Mouse (Mus musculus) MEL (cell line): ENCODE results near the gene Hist3h2a. TPM values are rescaled to one million over a fixed set of nuclear protein-coding genes. Genes with fewer than 3 reads are reported as not detected.

Experiments used
- DNase-seq: peaks from one replicate; pipeline ENCODE4 v3.0.0; 2011; ENCODE audit warnings: low read depth, low spot score
- H3K27ac ChIP-seq: 2 replicates; pipeline ENCODE4 v1.5.1; 2012; ENCODE audit warnings: low read depth, mild to moderate bottlenecking, control low read depth, low read length, moderate library complexity; ENCODE audit not compliant: control insufficient read depth
- H3K27me3 ChIP-seq, 2 experiments: fragments of 150-350 bp in 1 of 2; sonication (generic) in 1 of 2; 2 replicates each; pipeline ENCODE4 v1.6.1; 2012; ENCODE audit warnings: low read length in 2 of 2, mild to moderate bottlenecking in 2 of 2, improper control_type of control experiment in 1 of 2, moderate library complexity in 1 of 2; ENCODE audit not compliant: insufficient read depth in 2 of 2, control insufficient read depth in 1 of 2
- H3K36me3 ChIP-seq, 2 experiments: 2 replicates each; pipeline ENCODE4 v1.6.1; 2012 to 2014; ENCODE audit warnings: low read length in 2 of 2, improper control_type of control experiment in 1 of 2, inconsistent platforms in 1 of 2, mild to moderate bottlenecking in 1 of 2; ENCODE audit not compliant: insufficient read depth in 2 of 2, control insufficient read depth in 1 of 2
- H3K4me1 ChIP-seq, 2 experiments: fragments of 150-350 bp in 1 of 2; sonication (generic) in 1 of 2; 2 replicates each; pipeline ENCODE4 v1.6.1; 2012; ENCODE audit warnings: low read length in 2 of 2, improper control_type of control experiment in 1 of 2, mild to moderate bottlenecking in 1 of 2; ENCODE audit not compliant: insufficient read depth in 2 of 2, control insufficient read depth in 1 of 2
- H3K4me3 ChIP-seq, 2 experiments: fragments of 150-350 bp in 1 of 2; sonication (generic) in 1 of 2; 2 replicates each; pipeline ENCODE4 v1.5.1; 2012; ENCODE audit warnings: low read depth in 2 of 2, low read length in 2 of 2, mild to moderate bottlenecking in 2 of 2, moderate library complexity in 2 of 2, control low read depth in 1 of 2, improper control_type of control experiment in 1 of 2; ENCODE audit not compliant: control insufficient read depth in 1 of 2, insufficient read depth in 1 of 2
- H3K79me2 ChIP-seq: 2 replicates; pipeline ENCODE4 v1.6.1; 2012; ENCODE audit warnings: mild to moderate bottlenecking, low read length, moderate library complexity; ENCODE audit not compliant: control insufficient read depth, poor library complexity, insufficient read depth
- H3K9ac ChIP-seq: 2 replicates; pipeline ENCODE4 v1.6.1; 2012; ENCODE audit warnings: low read depth, mild to moderate bottlenecking, control low read depth, low read length, moderate library complexity; ENCODE audit not compliant: control insufficient read depth, poor library complexity, severe bottlenecking
- H3K9me3 ChIP-seq: fragments of 150-350 bp; sonication (generic); replicated peaks from 2 replicates; pipeline ENCODE4 v1.6.1; 2012; ENCODE audit warnings: mild to moderate bottlenecking, low read length, improper control_type of control experiment, moderate library complexity; ENCODE audit not compliant: insufficient read depth
- CTCF ChIP-seq, 3 experiments: IDR thresholded peaks in 2 of 3; conservative IDR thresholded peaks in 1 of 3; 2 replicates each; pipeline ENCODE4 v1.5.1; 2011 to 2012; ENCODE audit warnings: low read length in 3 of 3, low read depth in 2 of 3, mild to moderate bottlenecking in 2 of 3, improper control_type of control experiment in 1 of 3, inconsistent platforms in 1 of 3, mixed read lengths in 1 of 3, moderate library complexity in 1 of 3; ENCODE audit not compliant: control insufficient read depth in 1 of 3, insufficient read depth in 1 of 3, poor library complexity in 1 of 3, severe bottlenecking in 1 of 3
- E2F4 ChIP-seq: IDR thresholded peaks from 2 replicates; pipeline ENCODE4 v1.6.1; 2011; ENCODE audit warnings: low read depth, low read length, improper control_type of control experiment, borderline replicate concordance
- EP300 ChIP-seq, 2 experiments: IDR thresholded peaks; 2 replicates each; pipeline ENCODE4 v1.6.1; 2011; ENCODE audit warnings: improper control_type of control experiment in 2 of 2, low read length in 2 of 2, low read depth in 1 of 2, mild to moderate bottlenecking in 1 of 2
- GATA1 ChIP-seq: IDR thresholded peaks from 2 replicates; pipeline ENCODE4 v1.6.1; 2011; ENCODE audit warnings: low read depth, low read length, improper control_type of control experiment
- JUND ChIP-seq: IDR thresholded peaks from 2 replicates; pipeline ENCODE4 v1.6.1; 2011; ENCODE audit warnings: low read depth, mild to moderate bottlenecking, improper control_type of control experiment, low read length
- MAFK ChIP-seq: IDR thresholded peaks from 2 replicates; pipeline ENCODE4 v1.6.1; 2011; ENCODE audit warnings: low read depth, mild to moderate bottlenecking, low read length, improper control_type of control experiment, borderline replicate concordance
- NRF1 ChIP-seq: IDR thresholded peaks from 2 replicates; pipeline ENCODE4 v1.6.1; 2014; ENCODE audit warnings: low read depth, mild to moderate bottlenecking, inconsistent platforms, low read length, improper control_type of control experiment, moderate library complexity; ENCODE audit not compliant: poor library complexity, insufficient read depth, severe bottlenecking
- POLR2A ChIP-seq, 2 experiments: IDR thresholded peaks; 2 replicates each; pipeline ENCODE4 v1.6.1; 2011 to 2012; ENCODE audit warnings: low read length in 2 of 2, mild to moderate bottlenecking in 2 of 2, control low read depth in 1 of 2, improper control_type of control experiment in 1 of 2, low read depth in 1 of 2, moderate library complexity in 1 of 2; ENCODE audit not compliant: control insufficient read depth in 1 of 2, insufficient read depth in 1 of 2, poor library complexity in 1 of 2
- TBP ChIP-seq: IDR thresholded peaks from 2 replicates; pipeline ENCODE4 v1.8.0; 2011; ENCODE audit warnings: low read depth, low read length, improper control_type of control experiment
- USF1 ChIP-seq: IDR thresholded peaks from 2 replicates; pipeline ENCODE4 v1.6.1; 2014; ENCODE audit warnings: low read depth, mild to moderate bottlenecking, inconsistent platforms, low read length, improper control_type of control experiment, moderate library complexity
- polyA plus RNA-seq, 2 experiments: library from polyadenylated mRNA; stranded (reverse) in 1 of 2; unstranded in 1 of 2; fragments of >175 nt in 1 of 2; fragments of >200 nt in 1 of 2; gene quantifications; 2 replicates each; pipeline versions ENCODE4 v1.2.1 to v1.2.4; 2012; ENCODE audit warnings: low replicate concordance in 2 of 2, low read depth in 1 of 2; ENCODE audit not compliant: insufficient read length in 2 of 2, insufficient read depth in 1 of 2, missing spikeins in 1 of 2
- total RNA-seq: library from RNA; depleted of rRNA; stranded (reverse); fragments of 300-350 nt; gene quantifications from 2 replicates; pipeline ENCODE4 v1.2.3, GENCODE M21; 2012

The Hist3h2a gene
- total and polyA plus RNA-seq, 3 experiments = 0.42 to 184 TPM; not detected in 1

DNA sequence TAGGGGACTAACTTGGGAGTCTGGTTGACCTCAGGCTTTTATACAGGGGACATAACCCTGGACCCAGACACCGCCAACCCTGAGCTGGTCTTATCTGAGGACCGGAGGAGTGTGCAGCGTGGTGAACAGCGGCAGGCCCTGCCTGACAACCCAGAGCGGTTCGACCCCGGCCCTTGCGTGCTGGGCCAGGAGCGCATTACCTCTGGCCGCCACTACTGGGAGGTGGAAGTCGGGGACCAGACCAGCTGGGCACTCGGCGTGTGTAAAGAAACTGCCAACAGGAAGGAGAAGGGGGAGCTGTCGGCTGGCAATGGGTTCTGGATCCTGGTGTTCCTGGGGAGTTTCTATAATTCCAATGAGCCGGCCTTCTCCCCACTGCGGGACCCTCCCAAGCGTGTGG lies 35.7 kb downstream of the Hist3h2a start:
- Histone ChIP-seq H3K4me1 (peaks cover 0 to 19% of the 10 kb centered on the region in 2 experiments; a peak in 3 of 4 replicates), H3K9me3 (no peaks in the 10 kb centered on the region), H3K36me3 (peaks cover 10 to 13% of the 10 kb centered on the region in 2 experiments; a peak in 3 of 4 replicates), H3K27me3 (no peaks in the 10 kb centered on the region), H3K27ac (no peak overlapping the region), H3K9ac (no peak overlapping the region), H3K4me3 (no peak overlapping the region), H3K79me2 (no peaks in the 10 kb centered on the region)
- DNase-seq = no peak
- TF ChIP-seq MAFK = no peak
- no peak for TF ChIP-seq CTCF (IDR thresholded peaks at IDR 0.05 in 2 of 3, conservative IDR thresholded peaks at IDR 0.05 in 1 of 3; ENCODE audit: control insufficient read depth in 1 of 3, insufficient read depth in 1 of 3, low read depth in 2 of 3, low read length in 3 of 3, poor library complexity in 1 of 3, severe bottlenecking in 1 of 3)
- TF ChIP-seq E2F4 = no peak
- no peak for TF ChIP-seq USF1
- no peak for TF ChIP-seq POLR2A (IDR thresholded peaks at IDR 0.05; ENCODE audit: control insufficient read depth in 1 of 2, insufficient read depth in 1 of 2, low read depth in 1 of 2, low read length in 2 of 2, poor library complexity in 1 of 2)

DNA sequence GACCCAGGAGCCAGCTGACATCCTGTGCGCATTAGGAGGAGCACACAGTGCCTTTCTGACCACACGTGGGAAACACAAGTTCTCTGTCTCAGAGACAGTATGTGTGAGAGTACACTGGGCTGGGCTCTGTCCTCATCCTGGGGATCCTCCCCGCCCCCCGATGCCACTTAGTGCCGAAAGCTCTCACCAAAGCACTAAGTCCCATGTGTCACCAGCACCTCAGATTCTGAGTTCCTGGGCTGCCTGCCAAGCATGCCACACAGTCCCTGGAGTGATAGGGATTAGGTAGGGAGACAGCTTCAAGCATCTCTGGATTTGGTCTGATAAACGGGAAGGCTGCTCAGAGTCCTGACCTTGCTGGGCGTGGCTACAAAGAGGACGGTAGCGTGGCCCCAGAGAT lies 36.3 kb downstream of the Hist3h2a start:
- H3K27me3 ChIP-seq = no peaks in the 10 kb centered on the region
- peak; percentile 54 for DNase-seq
- H3K27ac ChIP-seq = no peak overlapping the region
- H3K4me3 ChIP-seq = no peak overlapping the region
- H3K9ac ChIP-seq = no peak overlapping the region
- H3K9me3 ChIP-seq = no peaks in the 10 kb centered on the region
- peaks cover 8 to 10% of the 10 kb centered on the region in 2 experiments; a peak in 3 of 4 replicates for H3K36me3 ChIP-seq
- no peaks in the 10 kb centered on the region for H3K79me2 ChIP-seq
- no peak for TF ChIP-seq TBP
- TF ChIP-seq EP300 (IDR thresholded peaks at IDR 0.05; ENCODE audit: low read depth in 1 of 2, low read length in 2 of 2) = 0 out of 4 replicates have a peak, but pooled peaks of 1 of the 2 experiments have one; percentile 15
- TF ChIP-seq, all 39 proteins: peak for 1
- peaks cover 0 to 15% of the 10 kb centered on the region in 2 experiments; a peak in 3 of 4 replicates for H3K4me1 ChIP-seq

DNA sequence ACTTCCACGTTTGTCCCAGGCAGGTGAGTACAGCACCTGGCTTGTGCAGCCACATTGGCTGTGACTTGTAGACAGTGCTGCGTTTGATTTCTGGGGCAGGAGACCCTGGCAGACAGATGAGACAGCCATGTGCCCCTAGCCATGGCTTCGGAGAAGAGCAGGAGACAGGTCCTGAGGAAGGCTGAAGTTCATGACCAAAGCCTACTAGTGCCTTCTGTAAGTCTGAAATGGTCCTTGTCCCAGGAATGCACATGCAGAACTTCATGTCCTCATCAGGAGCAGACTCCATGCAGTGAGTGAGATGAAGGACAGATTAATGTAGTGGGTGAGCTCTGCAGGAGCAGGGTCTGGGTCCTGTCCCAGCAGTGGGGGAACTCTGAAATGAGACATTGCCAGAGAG lies 37.4 kb downstream of the Hist3h2a start:
- H3K9ac ChIP-seq = no peak overlapping the region
- H3K4me3 ChIP-seq = no peak overlapping the region
- no peaks in the 10 kb centered on the region for H3K79me2 ChIP-seq
- H3K36me3 ChIP-seq = peaks cover 5 to 6% of the 10 kb centered on the region in 2 experiments; a peak in 3 of 4 replicates
- no peaks in the 10 kb centered on the region for H3K9me3 ChIP-seq
- no peak for DNase-seq
- H3K27ac ChIP-seq = no peak overlapping the region
- peaks cover 0 to 15% of the 10 kb centered on the region in 2 experiments; a peak in 2 of 4 replicates for H3K4me1 ChIP-seq
- no peaks in the 10 kb centered on the region for H3K27me3 ChIP-seq
- TF ChIP-seq GATA1 (no peak), NRF1 (no peak), POLR2A (IDR thresholded peaks at IDR 0.05; ENCODE audit: control insufficient read depth in 1 of 2, insufficient read depth in 1 of 2, low read depth in 1 of 2, low read length in 2 of 2, poor library complexity in 1 of 2) (peak in 1 of 2 experiments; percentile 21; a peak in 1 of 4 replicates), JUND (no peak)
